Mouse (Mus musculus) kidney, adult 8-10 months (tissue): ENCODE results near the gene Rbm14.
A peak's percentile ranks its signal among the peaks of the same experiment; 100 is the strongest.
"Not testable (repeated sequence)": the region's sequence is repeated elsewhere in the genome, so short reads cannot be mapped to it uniquely, and the experiment has no call there.

Experiments
- DNase-seq, 2 experiments: peaks; one replicate each; pipeline ENCODE4 v3.0.0; 2022

Rbm14 gene

GRCm38 (mm10) chr19:4812334-4812949, 1.0 kb upstream of the Rbm14 start:
- not testable (repeated sequence) for DNase-seq

GRCm38 (mm10) chr19:4811909-4812242, 442 bp upstream of the Rbm14 start:
- no peak for DNase-seq

- no peak for DNase-seq
These were observed 730 bp downstream of the Rbm14 start for GRCm38 (mm10) chr19:4810746-4811062.

GRCm38 (mm10) chr19:4810309-4810708, 1.1 kb downstream of the Rbm14 start:
- DNase-seq, result no peak

GRCm38 (mm10) chr19:4803283-4803682, 8.2 kb downstream of the Rbm14 start:
- no peak for DNase-seq

- no peak for DNase-seq
These were observed 8.7 kb downstream of the Rbm14 start for GRCm38 (mm10) chr19:4802691-4803091.

GRCm38 (mm10) chr19:4799083-4799482, 12.4 kb downstream of the Rbm14 start:
- no peak for DNase-seq

GRCm38 (mm10) chr19:4797846-4798245, 13.6 kb downstream of the Rbm14 start:
- DNase-seq, result no peak

- no peak for DNase-seq
These were observed 15.5 kb downstream of the Rbm14 start for GRCm38 (mm10) chr19:4795929-4796328.

- DNase-seq, result peak; percentile 99
These were observed 17.5 kb downstream of the Rbm14 start, which contains the start of gene Rbm4 for GRCm38 (mm10) chr19:4793831-4794422. Gene Rbm4 (minus strand): TSS chr19:4793901.

GRCm38 (mm10) chr19:4793281-4793830, 18.1 kb downstream of the Rbm14 start:
- no peak for DNase-seq

GRCm38 (mm10) chr19:4786313-4786712, 25.1 kb downstream of the Rbm14 start:
- no peak for DNase-seq

GRCm38 (mm10) chr19:4785206-4785605, 26.2 kb downstream of the Rbm14 start:
- no peak for DNase-seq

- peak in 1 of 2 experiments; percentile 38 for DNase-seq
These were observed 28.5 kb downstream of the Rbm14 start for GRCm38 (mm10) chr19:4782891-4783290.

GRCm38 (mm10) chr19:4772785-4773184, 38.6 kb downstream of the Rbm14 start:
- no peak for DNase-seq

GRCm38 (mm10) chr19:4767507-4768148, 43.8 kb downstream of the Rbm14 start:
- peak; percentile 23 to 56 for DNase-seq

GRCm38 (mm10) chr19:4762876-4763275, 48.6 kb downstream of the Rbm14 start:
- DNase-seq, result peak; percentile 27 to 53

- DNase-seq, result not testable (repeated sequence)
These were observed 50.9 kb downstream of the Rbm14 start for GRCm38 (mm10) chr19:4760544-4760943.

GRCm38 (mm10) chr19:4756921-4757320, 54.5 kb downstream of the Rbm14 start:
- DNase-seq, result peak in 1 of 2 experiments; percentile 20

- DNase-seq, result peak; percentile 94 to 95
These were observed 55.1 kb downstream of the Rbm14 start, which contains the start of gene Rbm4b for GRCm38 (mm10) chr19:4756193-4756911. Gene Rbm4b (plus strand): TSS chr19:4756497.

- peak; percentile 88 to 93 for DNase-seq
These were observed 55.8 kb downstream of the Rbm14 start for GRCm38 (mm10) chr19:4755565-4756192.
